Mouse (Mus musculus) adrenal gland, postnatal 10 days (tissue): Measurements from ENCODE around the gene Rapgef4. TPM values are rescaled to one million over a fixed set of nuclear protein-coding genes. Genes with fewer than 3 reads are reported as not detected.
A peak's percentile ranks its signal among the peaks of the same experiment; 100 is the strongest.

Experiments used
- DNase-seq: peaks from one replicate; pipeline ENCODE4 v3.0.0; 2021; ENCODE audit warnings: mixed read lengths
- total RNA-seq, 2 experiments: library from RNA; stranded (reverse); gene quantifications; 2 replicates each; pipeline ENCODE4 v1.2.3; 2021

Gene Rapgef4
- total RNA-seq, 2 experiments from 2014 or later: 131 to 173 TPM

GRCm38 (mm10) chr2:72181443-72181842 lies 200.4 kb downstream of the Rapgef4 start:
- DNase-seq: no peak

DNA sequence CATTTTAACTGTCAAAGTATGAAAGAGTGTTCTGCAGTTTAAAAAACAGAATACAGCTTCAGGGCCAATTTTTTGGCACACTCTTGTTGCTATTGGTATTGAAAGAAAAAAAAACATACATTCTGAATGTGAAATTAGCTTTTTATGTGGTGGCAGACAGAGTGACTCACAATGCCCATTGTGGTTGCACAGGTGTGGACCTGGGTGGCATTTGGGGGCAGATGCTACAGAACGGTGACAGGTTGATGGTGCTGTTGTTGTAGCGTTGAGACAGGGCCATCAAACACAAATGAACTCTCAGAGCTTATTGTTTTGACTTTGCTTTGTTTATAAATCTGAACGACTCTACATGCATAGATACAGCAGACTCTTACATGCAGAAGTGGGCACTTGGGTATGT lies 202.7 kb downstream of the Rapgef4 start:
- no peak for DNase-seq

- DNase-seq: peak; percentile 65
Observed at GRCm38 (mm10) chr2:72196190-72196965, 215.3 kb downstream of the Rapgef4 start.

GRCm38 (mm10) chr2:72197026-72197425 lies 216.0 kb downstream of the Rapgef4 start:
- DNase-seq: no peak

GRCm38 (mm10) chr2:72199451-72199850 lies 218.4 kb downstream of the Rapgef4 start:
- no peak for DNase-seq

DNA sequence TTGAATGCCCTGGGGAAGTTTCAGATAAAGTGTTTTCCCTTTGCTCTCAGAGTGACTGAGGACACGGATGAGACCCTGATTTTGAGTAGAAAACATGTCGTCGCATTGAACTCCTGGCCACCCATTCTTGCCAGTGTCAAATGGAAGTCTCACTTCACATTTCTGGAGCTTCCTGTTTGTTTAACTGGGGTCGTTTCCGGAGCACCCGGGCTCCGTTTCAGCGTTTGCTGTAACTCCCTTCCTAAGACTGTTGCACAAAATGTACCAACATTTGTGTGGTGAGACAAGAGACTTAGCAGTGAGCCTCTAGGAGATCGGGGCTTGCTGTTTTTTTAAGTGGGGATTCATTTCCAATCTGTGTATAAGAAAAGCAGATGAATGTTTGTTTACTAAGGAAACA lies 220.5 kb downstream of the Rapgef4 start:
- DNase-seq: no peak

DNA sequence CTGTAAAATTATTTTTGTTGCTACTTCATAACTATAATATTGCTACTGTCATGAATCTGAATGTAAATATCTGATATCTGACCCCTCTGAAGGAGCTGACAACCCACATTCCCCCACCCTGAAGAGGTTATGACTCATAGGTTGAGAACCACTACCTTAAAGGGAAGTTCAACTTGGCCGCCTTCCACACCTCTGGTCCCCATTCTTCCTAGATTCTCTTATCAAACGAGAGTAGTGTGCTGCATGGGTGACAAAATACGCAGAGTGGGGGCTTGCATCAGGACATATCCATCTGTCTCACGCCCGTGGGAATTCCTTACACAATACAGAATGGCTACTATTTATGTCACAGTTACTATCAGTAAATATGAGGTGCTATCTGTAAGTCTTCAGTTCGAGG lies 221.2 kb downstream of the Rapgef4 start:
- peak; percentile 31 for DNase-seq

DNA sequence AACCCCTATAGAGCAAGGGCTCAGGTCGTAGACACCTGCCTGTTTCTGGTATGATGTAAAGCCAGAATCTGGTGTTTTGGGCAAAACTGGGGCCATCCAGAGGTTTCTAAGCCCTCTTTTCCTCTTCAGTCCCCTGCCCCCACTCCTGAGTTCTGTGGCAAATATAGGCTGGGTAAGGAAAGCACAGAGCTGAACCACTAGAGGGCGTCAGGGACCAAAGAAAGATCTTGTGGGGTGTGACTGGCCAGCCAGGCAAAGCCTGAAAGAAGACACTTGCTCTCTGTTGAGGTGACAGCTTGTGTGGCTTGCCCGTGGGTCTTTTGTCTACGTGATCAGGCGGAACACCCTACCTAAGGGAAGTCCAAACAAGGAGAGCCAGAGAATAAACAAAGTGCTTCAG lies 222.6 kb downstream of the Rapgef4 start:
- peak; percentile 80 for DNase-seq

- no peak for DNase-seq
Observed at GRCm38 (mm10) chr2:72205869-72206268, 224.8 kb downstream of the Rapgef4 start.

- DNase-seq: no peak
Observed at GRCm38 (mm10) chr2:72206530-72207248, 225.6 kb downstream of the Rapgef4 start.

- no peak for DNase-seq
Observed at GRCm38 (mm10) chr2:72217336-72217735, 236.3 kb downstream of the Rapgef4 start.

DNA sequence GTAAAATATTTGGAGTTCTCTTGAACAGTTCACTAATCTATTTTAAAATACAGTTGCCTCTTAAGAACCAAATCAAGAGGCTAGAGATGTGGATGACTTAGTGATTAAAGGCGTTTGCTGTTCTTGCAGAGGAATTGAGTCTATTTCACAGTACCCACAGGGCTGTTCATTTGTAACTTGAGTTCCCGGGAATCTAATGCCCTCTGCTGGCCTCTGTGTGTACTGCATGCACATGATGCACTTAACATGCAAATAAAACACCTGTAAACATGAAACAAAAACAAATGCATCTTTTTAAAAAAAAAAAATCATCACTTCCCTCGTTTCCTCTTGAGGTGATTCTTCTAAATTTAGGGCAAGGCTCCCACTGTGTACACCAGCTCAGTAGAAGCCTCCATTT lies 238.9 kb downstream of the Rapgef4 start:
- peak; percentile 72 for DNase-seq

DNA sequence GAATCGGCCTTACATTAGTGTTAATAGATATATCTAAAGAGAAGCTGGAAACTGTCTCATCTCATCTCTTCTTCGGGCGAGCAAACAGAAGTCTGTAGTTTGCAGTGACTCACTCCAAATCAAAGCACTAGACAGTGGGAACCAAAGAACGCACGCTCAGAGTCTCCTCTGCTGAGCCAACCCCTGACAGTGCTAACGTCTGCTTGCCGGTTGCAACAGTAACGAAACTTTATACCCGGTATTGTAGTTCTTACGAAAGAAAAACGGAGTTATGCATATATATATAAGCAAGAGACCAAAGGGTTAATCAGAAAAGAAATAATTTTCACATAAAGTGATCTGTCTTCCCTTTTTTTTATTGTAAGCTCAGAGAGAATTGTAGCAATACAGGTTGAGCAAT lies 240.2 kb downstream of the Rapgef4 start:
- DNase-seq: no peak

DNA sequence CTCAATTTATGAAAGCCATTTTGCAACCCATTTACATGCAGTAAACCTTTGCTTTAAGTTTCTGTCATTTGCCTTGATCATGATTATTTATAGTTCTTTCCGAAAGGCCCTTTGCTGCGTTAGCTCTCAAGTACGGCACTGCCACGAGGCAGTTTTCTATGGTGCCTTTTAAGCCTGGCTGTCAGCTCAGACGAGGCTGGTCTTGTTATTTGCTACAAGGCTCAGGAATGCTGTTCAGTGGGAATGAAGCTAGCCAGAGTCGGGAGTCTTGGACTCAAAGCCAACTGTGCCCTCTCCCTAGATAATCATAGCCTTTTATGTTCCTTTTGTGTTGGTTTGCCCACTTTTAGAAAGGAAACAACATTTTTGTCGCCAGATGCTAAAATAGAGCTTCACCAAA lies 240.7 kb downstream of the Rapgef4 start:
- DNase-seq: no peak

- no peak for DNase-seq
Observed at GRCm38 (mm10) chr2:72222276-72222675, 241.2 kb downstream of the Rapgef4 start.

GRCm38 (mm10) chr2:72222736-72223455 lies 241.9 kb downstream of the Rapgef4 start:
- DNase-seq: no peak

GRCm38 (mm10) chr2:72223479-72223878 lies 242.4 kb downstream of the Rapgef4 start:
- no peak for DNase-seq

DNA sequence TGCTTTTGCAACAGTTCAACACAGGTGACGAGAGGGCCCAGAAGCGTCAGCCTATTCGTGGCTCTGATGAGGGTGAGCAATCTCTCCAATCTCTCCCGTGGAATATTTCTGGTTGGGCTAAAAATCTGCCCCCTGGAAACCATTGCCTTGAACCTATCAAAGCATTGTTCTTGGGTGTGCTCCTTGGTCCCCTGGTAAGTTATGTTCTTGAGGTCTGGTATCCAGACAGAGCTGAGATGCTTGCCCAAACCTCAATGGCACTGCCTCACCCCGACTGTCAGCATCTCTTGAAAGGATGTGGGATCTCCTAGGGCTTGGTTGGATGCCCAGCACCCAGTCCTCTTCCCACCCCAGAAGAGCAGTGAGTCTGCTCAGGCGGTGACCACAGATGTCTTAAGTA lies 245.0 kb downstream of the Rapgef4 start:
- no peak for DNase-seq

GRCm38 (mm10) chr2:72227416-72227815 lies 246.4 kb downstream of the Rapgef4 start:
- DNase-seq: no peak

DNA sequence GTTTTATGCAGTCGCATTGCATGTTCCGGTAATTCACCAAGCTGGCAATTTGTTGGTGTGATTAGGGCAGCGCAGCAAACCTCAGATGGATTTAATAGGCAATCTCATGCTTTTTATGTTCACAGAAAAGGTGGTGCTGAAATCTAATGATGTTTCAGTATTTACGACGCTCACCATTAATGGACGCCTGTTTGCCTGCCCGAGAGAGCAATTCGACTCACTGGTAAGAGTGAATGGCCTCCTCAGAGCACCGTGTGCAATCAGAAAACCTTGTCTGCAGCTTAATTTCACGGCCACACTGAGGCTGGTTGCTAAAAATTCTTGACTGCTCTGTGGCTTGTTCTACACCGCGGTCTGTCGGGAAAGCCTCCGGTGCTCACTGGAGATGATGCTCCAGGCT lies 247.8 kb downstream of the Rapgef4 start:
- no peak for DNase-seq

DNA sequence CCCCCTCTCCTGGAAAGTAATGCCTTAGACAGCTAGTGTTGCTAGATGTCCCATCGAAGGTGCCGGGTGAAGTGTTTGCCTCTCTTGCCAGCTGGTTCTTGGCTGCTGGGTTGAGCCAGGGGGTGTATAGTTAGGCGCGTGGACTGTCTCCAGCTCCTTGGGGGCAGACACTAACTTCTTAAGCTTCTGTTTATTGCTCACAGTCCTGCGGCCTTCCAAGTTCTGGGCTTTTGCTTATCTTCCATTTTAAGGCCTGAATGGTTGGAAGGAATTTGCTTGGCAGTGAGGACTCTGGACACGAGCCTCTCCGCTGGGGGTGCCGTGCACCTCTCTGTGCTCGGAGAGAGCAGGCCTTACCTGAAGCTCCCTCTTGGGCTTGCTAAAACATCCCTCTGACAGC lies 249.5 kb downstream of the Rapgef4 start:
- DNase-seq: no peak

DNA sequence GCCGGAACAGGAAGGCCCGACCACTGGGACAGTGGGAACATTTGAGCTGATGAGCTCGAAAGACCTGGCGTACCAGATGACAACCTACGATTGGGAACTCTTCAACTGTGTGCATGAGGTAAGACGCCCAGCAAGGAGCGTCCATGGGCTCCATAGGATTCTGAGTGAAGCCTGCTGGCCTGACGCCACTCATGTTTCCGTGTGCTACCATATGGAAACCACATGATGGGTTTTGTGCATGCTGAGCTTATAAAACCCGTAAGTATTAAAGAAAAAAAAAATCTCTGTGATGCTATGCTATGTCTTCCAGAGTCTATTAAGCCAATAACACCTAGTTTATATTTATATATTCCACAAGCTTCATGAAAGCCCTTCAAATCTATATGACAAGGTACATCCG lies 253.0 kb downstream of the Rapgef4 start:
- no peak for DNase-seq

DNA sequence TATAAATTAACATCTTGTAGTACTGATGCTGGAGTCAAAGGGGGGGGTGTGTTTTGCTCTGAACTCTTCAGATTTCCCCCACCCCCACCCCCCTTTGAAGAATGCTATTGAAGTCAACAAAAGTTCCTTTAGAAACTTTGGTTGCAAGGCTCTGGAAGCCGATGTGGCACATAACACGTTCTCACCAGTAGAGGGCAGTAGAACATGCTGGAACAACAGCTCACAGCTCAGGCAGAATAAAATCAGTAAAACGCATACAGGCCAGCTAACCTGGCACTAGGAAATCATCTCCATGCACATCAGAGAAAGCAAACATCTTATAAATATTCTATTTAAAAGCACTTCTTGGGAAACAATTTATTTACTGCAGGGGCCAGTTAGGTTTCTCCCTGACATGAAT lies 253.9 kb downstream of the Rapgef4 start:
- peak; percentile 76 for DNase-seq
